Mouse (Mus musculus) megakaryocyte, embryonic 14.5 days (primary cell): ENCODE measurements around the gene Olfr368. TPM values are rescaled to one million over a fixed set of nuclear protein-coding genes. Genes with fewer than 3 reads are reported as not detected.
A peak's percentile ranks its signal among the peaks of the same experiment; 100 is the strongest.

ENCODE experiments used
- H3K27me3 ChIP-seq: replicated peaks from 2 replicates; pipeline ENCODE3; 2012; ENCODE audit warnings: inconsistent platforms
- H3K36me3 ChIP-seq: replicated peaks from 2 replicates; pipeline ENCODE3; 2012; ENCODE audit warnings: low read length, inconsistent platforms, mixed read lengths
- H3K4me1 ChIP-seq: 2 replicates; pipeline ENCODE4 v1.6.1; 2012; ENCODE audit warnings: inconsistent platforms
- H3K4me3 ChIP-seq: replicated peaks from 2 replicates; pipeline ENCODE3; 2012; ENCODE audit warnings: moderate library complexity, mild to moderate bottlenecking, inconsistent platforms
- H3K9me3 ChIP-seq: 2 replicates; pipeline ENCODE4 v1.6.1; 2012; ENCODE audit warnings: inconsistent platforms
- FLI1 ChIP-seq: IDR thresholded peaks from 2 replicates; pipeline ENCODE4 v1.6.1; 2012; ENCODE audit warnings: low read length, inconsistent platforms, mixed read lengths
- GATA1 ChIP-seq: IDR thresholded peaks from 3 replicates; pipeline ENCODE4 v1.6.1; 2012; ENCODE audit warnings: mixed read lengths, low read length, inconsistent platforms, borderline replicate concordance
- polyA plus RNA-seq: library from polyadenylated mRNA; stranded (reverse); fragments of >175 nt; gene quantifications from 2 replicates; pipeline ENCODE4 v1.2.3, GENCODE M21; 2012; ENCODE audit warnings: low replicate concordance; ENCODE audit not compliant: insufficient read depth

The Olfr368 gene
- polyA plus RNA-seq = not detected in 2 replicates

- H3K27me3 ChIP-seq = no peaks in the 10 kb centered on the region
- H3K36me3 ChIP-seq = no peaks in the 10 kb centered on the region
- no peak for TF ChIP-seq FLI1
- no peak for TF ChIP-seq GATA1
Observed at GRCm38 (mm10) chr2:37326215-37326614, at the start of gene Olfr368. Gene Olfr368 (plus strand): TSS chr2:37326515.

GRCm38 (mm10) chr2:37333321-37333720, 7.0 kb downstream of the Olfr368 start:
- H3K27me3 ChIP-seq = peaks cover 15% of the 10 kb centered on the region
- H3K36me3 ChIP-seq = no peaks in the 10 kb centered on the region
- no peak for TF ChIP-seq GATA1

More at GRCm38 (mm10) chr2:37326215-37326614, at the start of gene Olfr368:
- H3K4me3 ChIP-seq = no peak within 1 kb of the TSS
- H3K9me3 ChIP-seq = no peaks in the 10 kb centered on the region
- H3K4me1 ChIP-seq = no peaks in the 10 kb centered on the region

DNA sequence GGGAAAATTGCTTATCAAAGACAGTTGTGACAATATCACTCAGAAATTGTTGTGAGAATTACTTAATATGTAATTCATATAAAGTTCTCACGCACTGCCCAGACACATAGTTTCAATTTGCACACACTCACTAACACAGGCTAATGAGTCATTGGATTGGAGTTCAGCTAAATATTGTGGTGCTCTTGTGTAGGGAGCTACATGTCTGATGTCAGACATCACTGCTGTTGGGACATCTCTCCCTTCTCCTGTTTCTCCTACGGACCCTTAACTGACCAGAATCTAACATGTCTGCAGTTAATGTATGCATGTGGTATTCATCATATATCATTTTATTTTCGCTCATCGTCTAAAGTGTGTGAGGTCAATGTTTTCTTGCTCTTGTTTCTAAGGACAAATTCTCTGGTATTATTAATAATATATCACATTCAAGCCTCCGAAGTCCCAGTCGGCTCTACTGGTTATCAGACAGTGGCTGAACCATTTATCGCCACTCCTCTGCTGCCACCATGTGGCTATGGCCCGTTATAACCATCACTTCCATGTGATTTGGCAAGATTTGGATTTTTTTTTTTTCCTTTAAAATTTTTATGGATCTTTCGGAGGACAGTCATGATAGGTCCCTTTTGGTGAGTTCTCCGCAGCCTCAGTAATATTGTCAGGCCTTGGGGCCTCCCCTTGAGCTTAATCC, 12.3 kb downstream of the Olfr368 start:
- H3K4me3 ChIP-seq = peak overlapping the region; percentile 62

More at GRCm38 (mm10) chr2:37333321-37333720, 7.0 kb downstream of the Olfr368 start:
- Histone ChIP-seq H3K4me1 (peaks cover 37% of the 10 kb centered on the region), H3K4me3 (peak overlapping the region; percentile 78), H3K9me3 (no peaks in the 10 kb centered on the region)

GRCm38 (mm10) chr2:37351671-37352070, 25.4 kb downstream of the Olfr368 start:
- H3K27me3 ChIP-seq = no peaks in the 10 kb centered on the region
- H3K9me3 ChIP-seq = no peaks in the 10 kb centered on the region
- H3K36me3 ChIP-seq = peaks cover 77% of the 10 kb centered on the region
- H3K4me3 ChIP-seq = no peak overlapping the region
- TF ChIP-seq FLI1 (no peak), GATA1 (no peak)
- H3K4me1 ChIP-seq = peaks cover 25% of the 10 kb centered on the region

More for the DNA sequence above, 12.3 kb downstream of the Olfr368 start:
- Histone ChIP-seq H3K4me1 (peaks cover 22% of the 10 kb centered on the region), H3K9me3 (no peaks in the 10 kb centered on the region), H3K36me3 (no peaks in the 10 kb centered on the region), H3K27me3 (peaks cover 5% of the 10 kb centered on the region)
- TF ChIP-seq GATA1 = no peak
- no peak for TF ChIP-seq FLI1

DNA sequence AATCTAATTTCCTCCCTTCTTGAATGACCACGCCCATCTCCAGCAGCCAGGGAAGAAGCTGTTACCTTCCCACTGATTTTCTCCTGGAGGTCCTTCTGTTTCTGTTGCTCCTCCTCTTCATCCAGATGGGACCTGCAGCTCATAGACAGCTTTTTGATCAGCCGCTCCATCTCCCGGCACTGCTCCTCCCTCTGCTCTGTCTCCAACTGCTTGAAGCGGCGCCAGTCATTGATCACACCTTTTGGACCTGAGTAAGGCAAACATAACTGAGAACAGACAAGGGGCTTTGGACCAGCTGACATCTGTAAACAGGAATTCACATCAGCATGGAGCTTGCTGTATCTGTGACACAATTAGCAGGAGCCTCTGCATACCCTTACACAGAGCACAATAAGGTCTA, 29.3 kb downstream of the Olfr368 start:
- H3K27me3 ChIP-seq = no peaks in the 10 kb centered on the region
- H3K9me3 ChIP-seq = no peaks in the 10 kb centered on the region
- H3K36me3 ChIP-seq = peaks cover 68% of the 10 kb centered on the region
- H3K4me3 ChIP-seq = no peak overlapping the region
- TF ChIP-seq GATA1 = no peak
- TF ChIP-seq FLI1 = no peak
- peaks cover 47% of the 10 kb centered on the region for H3K4me1 ChIP-seq

- no peaks in the 10 kb centered on the region for H3K27me3 ChIP-seq
- peaks cover 34% of the 10 kb centered on the region for H3K4me1 ChIP-seq
- peak within 1 kb of the TSS; percentile 98 for H3K4me3 ChIP-seq
- H3K9me3 ChIP-seq = peaks cover 3% of the 10 kb centered on the region
- peaks cover 37% of the 10 kb centered on the region for H3K36me3 ChIP-seq
- TF ChIP-seq GATA1 (no peak), FLI1 (no peak)
Observed at GRCm38 (mm10) chr2:37358633-37359540, 32.6 kb downstream of the Olfr368 start, which contains the start of gene Pdcl. Gene Pdcl (minus strand): TSS chr2:37359332.

- TF ChIP-seq GATA1 (no peak), FLI1 (no peak)
- Histone ChIP-seq H3K27me3 (no peaks in the 10 kb centered on the region), H3K4me3 (peak overlapping the region; percentile 98), H3K4me1 (peaks cover 34% of the 10 kb centered on the region), H3K36me3 (peaks cover 27% of the 10 kb centered on the region), H3K9me3 (peaks cover 3% of the 10 kb centered on the region)
Observed at GRCm38 (mm10) chr2:37359908-37360307, 33.6 kb downstream of the Olfr368 start.

GRCm38 (mm10) chr2:37370651-37371050, 44.3 kb downstream of the Olfr368 start:
- Histone ChIP-seq H3K27me3 (no peaks in the 10 kb centered on the region), H3K4me3 (no peak overlapping the region), H3K9me3 (no peaks in the 10 kb centered on the region), H3K4me1 (peaks cover 7% of the 10 kb centered on the region), H3K36me3 (peaks cover 46% of the 10 kb centered on the region)
- no peak for TF ChIP-seq GATA1
- no peak for TF ChIP-seq FLI1

- no peak for TF ChIP-seq GATA1
- TF ChIP-seq FLI1 = no peak
- Histone ChIP-seq H3K36me3 (peaks cover 82% of the 10 kb centered on the region), H3K27me3 (no peaks in the 10 kb centered on the region), H3K9me3 (no peaks in the 10 kb centered on the region), H3K4me1 (peaks cover 21% of the 10 kb centered on the region), H3K4me3 (no peak overlapping the region)
Observed at GRCm38 (mm10) chr2:37376018-37376417, 49.7 kb downstream of the Olfr368 start.

DNA sequence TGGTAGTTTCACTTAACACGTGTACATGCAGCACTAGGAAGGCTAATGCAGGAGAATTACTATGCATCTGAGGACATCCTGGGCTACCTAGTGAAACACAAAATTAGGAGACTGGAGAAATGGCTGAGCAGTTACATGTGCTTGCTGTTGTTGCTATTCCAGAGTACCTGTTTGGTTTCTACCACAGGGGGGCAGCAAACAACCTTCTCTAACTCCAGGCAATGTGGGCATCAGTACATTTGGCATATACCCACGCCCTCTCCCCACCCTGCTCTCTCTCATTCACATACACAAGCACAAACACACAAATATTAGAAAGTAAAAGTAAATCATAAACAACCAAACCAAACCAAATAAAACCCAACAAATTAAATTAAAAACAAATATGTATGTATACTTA, 53.9 kb downstream of the Olfr368 start:
- Histone ChIP-seq H3K36me3 (peaks cover 81% of the 10 kb centered on the region), H3K27me3 (no peaks in the 10 kb centered on the region), H3K4me1 (peaks cover 19% of the 10 kb centered on the region), H3K9me3 (no peaks in the 10 kb centered on the region), H3K4me3 (no peak overlapping the region)
- TF ChIP-seq FLI1 = no peak
- TF ChIP-seq GATA1 = no peak

Other genes starting within 250 kb of the Olfr368 start
- not detected in 2 replicates for gene Olfr361, start 237.2 kb upstream of the Olfr368 start, polyA plus RNA-seq
- gene Olfr362, start 208.6 kb upstream of the Olfr368 start, polyA plus RNA-seq = not detected in 2 replicates
- not detected in 2 replicates for gene Olfr364-ps1, start 187.2 kb upstream of the Olfr368 start, polyA plus RNA-seq
- gene Olfr365, start 138.3 kb upstream of the Olfr368 start, polyA plus RNA-seq = not detected in 2 replicates
- not detected in 2 replicates for gene Olfr366, start 114.9 kb upstream of the Olfr368 start, polyA plus RNA-seq
- gene Pdcl, start 32.8 kb downstream of the Olfr368 start, polyA plus RNA-seq = 12.0 TPM in 1 of 2 replicates, not detected in the other
- 0.24 and 0.47 TPM in 2 replicates for gene Rc3h2, start 96.4 kb downstream of the Olfr368 start, polyA plus RNA-seq
- gene Zbtb26, start 116.6 kb downstream of the Olfr368 start, polyA plus RNA-seq = 0.06 and 0.82 TPM in 2 replicates
- gene Zbtb6, start 116.7 kb downstream of the Olfr368 start, polyA plus RNA-seq = 0.06 TPM in 1 of 2 replicates, not detected in the other
- gene Rabgap1, start 116.8 kb downstream of the Olfr368 start, polyA plus RNA-seq = 0.47 and 2.5 TPM in 2 replicates
- gene Gpr21, start 189.8 kb downstream of the Olfr368 start, polyA plus RNA-seq = not detected in 2 replicates